13 mouse cellular contexts compared by ENCODE assay signal in genomic region chr6:72671129-72671528, GRCm38 (mm10). TPM values are rescaled to one million over a fixed set of nuclear protein-coding genes. Genes with fewer than 3 reads are reported as not detected.
DNase-seq lines count a peak whose midpoint lies in the region; ATAC-seq and TF ChIP-seq lines count a peak whose summit lies in the region.
"Had no signal": no experiment of that assay in that cellular context is flagged by ENCODE, and none has a peak within 500 bp of the region (broad histone marks: within the 10 kb centered on the region; RNA-seq: fewer than 3 reads in every experiment).

No protein-coding gene starts in this region.

- H3K4me2 ChIP-seq in heart, embryonic 11.5 days: peak overlapping the region; percentile 27
- no peak overlapping the region for H3K4me2 ChIP-seq in kidney, postnatal 0 days (ENCODE audit: low read length)
- H3K4me2 ChIP-seq: forebrain, embryonic 12.5 days; neural tube, embryonic 15.5 days; stomach, embryonic 15.5 days had no signal

- ATAC-seq in heart, embryonic 11.5 days (replicated peaks; ENCODE audit: insufficient number of reproducible peaks, low FRiP score, low TSS enrichment): peak; percentile 57; the same call in 1 of the 2 replicates
- ATAC-seq in kidney, postnatal 0 days (replicated peaks; ENCODE audit: low FRiP score, low read depth): no peak
- ATAC-seq: Patski had no signal

- no peak; the same call in 1 of the 2 replicates for TF ChIP-seq CTCF in kidney, postnatal 0 days (IDR thresholded peaks at IDR 0.05; ENCODE audit: low read depth)

- H3K27ac ChIP-seq in brown adipose tissue, adult 24 weeks (replicated peaks; ENCODE audit: low read depth, low read length): peak overlapping the region; percentile 70
- H3K27ac ChIP-seq in heart, embryonic 11.5 days (ENCODE audit: low read depth, low read length): peak overlapping the region; percentile 29; the same call in 1 of the 2 replicates
- H3K27ac ChIP-seq in kidney, postnatal 0 days: no peak overlapping the region
- H3K27ac ChIP-seq: forebrain, embryonic 12.5 days; neural tube, embryonic 15.5 days; stomach, embryonic 15.5 days had no signal

- H3K36me3 ChIP-seq in heart, embryonic 11.5 days (ENCODE audit: control insufficient read depth, insufficient read depth, low read length): no peaks in the 10 kb centered on the region
- H3K36me3 ChIP-seq in kidney, postnatal 0 days (ENCODE audit: insufficient read depth, low read length): no peaks in the 10 kb centered on the region
- H3K36me3 ChIP-seq: forebrain, embryonic 12.5 days; neural tube, embryonic 15.5 days; stomach, embryonic 15.5 days had no signal

- no peaks in the 10 kb centered on the region for H3K9me3 ChIP-seq in heart, embryonic 11.5 days (replicated peaks; ENCODE audit: control insufficient read depth, low read length)
- no peaks in the 10 kb centered on the region for H3K9me3 ChIP-seq in kidney, postnatal 0 days (replicated peaks; ENCODE audit: low read length)
- H3K9me3 ChIP-seq: forebrain, embryonic 12.5 days; neural tube, embryonic 15.5 days; stomach, embryonic 15.5 days had no signal

- no peak overlapping the region for H3K9ac ChIP-seq in heart, embryonic 11.5 days (ENCODE audit: low read depth, low read length)
- no peak overlapping the region for H3K9ac ChIP-seq in kidney, postnatal 0 days (ENCODE audit: low read depth, low read length)
- H3K9ac ChIP-seq: forebrain, embryonic 12.5 days; neural tube, embryonic 15.5 days; stomach, embryonic 15.5 days had no signal

- WGBS in heart, embryonic 11.5 days (ENCODE audit: insufficient replicate concordance): 19% methylated on average over 8 of the region's 8 CpGs
- 53% methylated on average over 8 of the region's 8 CpGs for WGBS in kidney, postnatal 0 days

- H3K4me1 ChIP-seq in brown adipose tissue, adult 24 weeks (ENCODE audit: control insufficient read depth, insufficient read depth, insufficient read length, low read length): peaks cover 14% of the 10 kb centered on the region; the same call in 1 of the 2 replicates
- peaks cover 23% of the 10 kb centered on the region for H3K4me1 ChIP-seq in heart, embryonic 11.5 days (ENCODE audit: control insufficient read depth, insufficient read depth, low read length)
- H3K4me1 ChIP-seq in kidney, postnatal 0 days (replicated peaks; ENCODE audit: insufficient read depth, low read length): peaks cover 9% of the 10 kb centered on the region; the same call in 1 of the 2 replicates

- H3K4me3 ChIP-seq in brown adipose tissue, adult 24 weeks (ENCODE audit: insufficient read depth, low read depth, low read length): 0 out of 2 replicates have a peak overlapping the region, but pooled peaks have one; percentile 1
- no peak overlapping the region for H3K4me3 ChIP-seq in heart, embryonic 11.5 days (ENCODE audit: low read depth, low read length)
- no peak overlapping the region for H3K4me3 ChIP-seq in kidney, postnatal 0 days (replicated peaks; ENCODE audit: low read depth, low read length)
- H3K4me3 ChIP-seq: forebrain, embryonic 12.5 days; neural tube, embryonic 15.5 days; stomach, embryonic 15.5 days had no signal

- no peaks in the 10 kb centered on the region for H3K27me3 ChIP-seq in heart, embryonic 11.5 days (ENCODE audit: control insufficient read depth, insufficient read depth, low read length)
- H3K27me3 ChIP-seq in kidney, postnatal 0 days (ENCODE audit: insufficient read depth, low read length): no peaks in the 10 kb centered on the region
- H3K27me3 ChIP-seq: neural tube, embryonic 15.5 days; Patski; stomach, embryonic 15.5 days had no signal

- peak; percentile 55 for DNase-seq in kidney, adult 9 months
- no peak for DNase-seq in kidney, adult 18-20 months
- DNase-seq in kidney, postnatal 0 days (ENCODE audit: low spot score): peak; percentile 44
- no peak for DNase-seq in spleen, postnatal 36 days (ENCODE audit: low spot score in 2 of 2)
- no peak for DNase-seq in cerebellum, adult 9-11 months
- DNase-seq: cerebellum, adult 2 months; thymus, postnatal 4 days had no signal

RNA-seq across cellular contexts. Expression of gene Tgoln1, which starts 54.3 kb away (rescaled TPM):
- polyA plus RNA-seq in brown adipose tissue, adult 24 weeks (2012; ENCODE audit: insufficient read depth, insufficient read length, missing spikeins): 115 and 176 TPM in 2 replicates
- 25.3 and 31.0 TPM in 2 replicates for polyA plus RNA-seq in heart, embryonic 11.5 days (2014; fragmentation: Nextera tagmentation; extraction: Ambion mirVana)
- polyA plus RNA-seq in kidney, postnatal 0 days (2015; fragmentation: Nextera tagmentation; extraction: Ambion mirVana): 42.3 and 44.2 TPM in 2 replicates

Comparison
In these comparisons a context has a peak if more than half of its experiments do, and no peak if none do; other contexts are left out.
1. DNase-seq: peak in kidney, adult 9 months (single experiment) and kidney, postnatal 0 days (single experiment); none in kidney, adult 18-20 months (single experiment), spleen, postnatal 36 days (0 of 2) and cerebellum, adult 9-11 months (single experiment).